Mouse (Mus musculus): Measurements from ENCODE around the gene AW011738.

- TF ChIP-seq EP300 (IDR thresholded peaks at IDR 0.05; ENCODE audit: insufficient read depth, low read depth, low read length) (no peak), CTCF (IDR thresholded peaks at IDR 0.05) (no peak), POLR2A (IDR thresholded peaks at IDR 0.05; ENCODE audit: insufficient read depth, low read depth, low read length) (no peak)
These were observed 24.8 kb downstream of the AW011738 start for GRCm38 (mm10) chr4:156227752-156228392.
